Mouse (Mus musculus): ENCODE data around the gene Cdh9. TPM values are rescaled to one million over a fixed set of nuclear protein-coding genes. Genes with fewer than 3 reads are reported as not detected.

Cdh9 gene
- total RNA-seq (2021), result not detected
- long read RNA-seq, experiment 1, result 0 reads
- long read RNA-seq, experiment 2, result 0 reads

- no peak for DNase-seq
Measured at GRCm38 (mm10) chr15:16728470-16729011, at the start of gene Cdh9. Gene Cdh9, plus strand, starts transcription at chr15:16728756.

GRCm38 (mm10) chr15:16679096-16679495, 49.5 kb upstream of the Cdh9 start:
- DNase-seq, result no peak

- DNase-seq, result no peak
Measured at GRCm38 (mm10) chr15:16699821-16700220, 28.7 kb upstream of the Cdh9 start.

GRCm38 (mm10) chr15:16702340-16702739, 26.2 kb upstream of the Cdh9 start:
- no peak for DNase-seq

GRCm38 (mm10) chr15:16739088-16739487, 10.5 kb downstream of the Cdh9 start:
- no peak for DNase-seq

DNA sequence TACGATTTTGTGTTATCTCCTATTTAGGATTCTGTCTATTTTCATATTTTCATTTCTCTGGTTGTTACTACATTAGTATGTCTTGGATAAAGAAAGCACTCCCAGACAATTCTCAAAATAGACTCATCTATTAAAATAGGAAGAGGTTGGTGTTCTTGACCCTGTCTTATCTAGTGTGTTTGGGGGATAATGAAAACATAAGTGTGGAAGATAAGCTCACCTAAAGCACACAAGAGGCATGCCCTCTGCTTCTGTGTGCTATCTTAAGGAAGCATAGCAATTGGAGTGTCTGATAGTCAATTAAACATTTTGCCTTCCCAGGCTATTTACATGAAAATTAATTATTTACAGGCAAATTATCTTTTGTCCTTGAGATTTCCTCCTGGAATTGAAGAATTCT, 18.1 kb downstream of the Cdh9 start:
- no peak for DNase-seq

DNA sequence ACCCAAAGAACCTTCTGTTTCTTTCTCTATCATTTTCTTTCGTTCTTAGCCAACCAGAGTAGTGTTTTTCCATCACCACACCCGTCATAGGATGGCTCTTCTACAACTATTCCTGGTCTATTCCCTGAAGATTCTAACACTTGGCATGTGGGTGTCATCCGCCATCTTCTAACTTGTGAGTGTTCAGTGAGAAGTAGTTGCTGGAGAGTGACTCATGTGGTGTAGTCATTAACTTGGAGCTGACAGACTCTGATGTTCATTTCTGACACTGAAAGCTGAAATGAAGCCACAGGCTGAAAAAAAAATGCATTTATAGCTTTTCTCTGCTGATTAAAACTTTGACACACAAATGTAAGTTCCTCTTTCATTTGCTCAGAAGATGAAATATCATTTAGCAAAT, 34.7 kb downstream of the Cdh9 start:
- DNase-seq, result no peak

GRCm38 (mm10) chr15:16784575-16784974, 56.0 kb downstream of the Cdh9 start:
- DNase-seq, result no peak

GRCm38 (mm10) chr15:16792857-16793256, 64.3 kb downstream of the Cdh9 start:
- no peak for DNase-seq

- no peak for DNase-seq
Measured at GRCm38 (mm10) chr15:16801302-16801701, 72.7 kb downstream of the Cdh9 start.

DNA sequence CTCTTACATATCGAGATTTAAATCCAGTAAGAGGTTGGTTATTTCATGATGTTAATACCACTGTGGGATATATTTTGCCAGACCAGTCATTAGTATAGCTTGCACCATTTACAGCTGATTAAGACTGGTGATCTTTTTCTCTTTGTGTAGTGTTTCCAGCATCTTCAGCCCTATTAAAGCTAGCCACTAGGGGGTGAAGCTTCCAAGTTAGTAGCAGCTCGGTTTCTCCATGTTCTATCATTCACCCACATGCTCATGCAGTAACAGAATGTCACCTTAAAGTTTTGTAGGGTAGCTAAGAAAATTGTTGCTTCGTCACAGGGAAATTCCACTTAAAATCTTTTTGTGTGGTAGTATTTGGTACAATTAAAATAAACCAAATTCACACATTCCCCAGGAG, 82.2 kb downstream of the Cdh9 start:
- DNase-seq, result no peak

DNA sequence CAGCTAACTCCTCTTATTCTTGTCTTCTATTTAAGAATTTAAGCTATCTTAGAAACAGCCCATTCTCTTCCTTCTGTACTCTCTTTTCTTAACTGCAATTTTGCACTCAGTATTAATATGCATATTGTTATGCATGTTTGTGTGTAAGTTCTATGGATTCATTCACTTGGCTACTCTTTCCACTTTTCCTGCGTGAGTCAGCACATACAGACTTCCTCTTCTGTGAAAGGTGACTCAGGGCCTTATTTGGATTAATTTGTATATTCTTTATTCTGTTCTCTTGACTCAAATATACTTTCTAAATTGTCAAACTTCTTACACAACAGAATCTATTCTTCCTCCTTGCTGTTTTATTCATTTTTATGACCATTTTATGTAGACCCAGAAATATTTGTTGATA, 85.5 kb downstream of the Cdh9 start:
- DNase-seq, result no peak

DNA sequence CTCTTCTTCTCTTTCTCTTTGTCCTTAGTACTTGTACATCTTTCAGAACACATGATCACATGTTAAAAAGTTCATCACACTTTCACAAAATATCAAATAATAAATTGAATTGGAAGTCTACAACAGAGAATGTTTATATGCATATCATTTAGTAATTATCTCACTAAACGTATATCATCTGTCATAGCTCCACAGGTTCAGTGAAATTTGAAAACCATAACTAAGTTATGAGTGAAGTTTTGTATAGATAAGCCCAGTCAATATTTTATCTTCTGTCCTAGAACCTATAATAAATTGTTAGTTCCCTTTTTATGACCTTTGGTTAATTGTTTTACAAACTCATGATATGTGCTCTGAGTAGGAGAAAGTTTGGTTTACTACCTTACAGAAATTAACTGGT, 106.2 kb downstream of the Cdh9 start:
- no peak for DNase-seq

DNA sequence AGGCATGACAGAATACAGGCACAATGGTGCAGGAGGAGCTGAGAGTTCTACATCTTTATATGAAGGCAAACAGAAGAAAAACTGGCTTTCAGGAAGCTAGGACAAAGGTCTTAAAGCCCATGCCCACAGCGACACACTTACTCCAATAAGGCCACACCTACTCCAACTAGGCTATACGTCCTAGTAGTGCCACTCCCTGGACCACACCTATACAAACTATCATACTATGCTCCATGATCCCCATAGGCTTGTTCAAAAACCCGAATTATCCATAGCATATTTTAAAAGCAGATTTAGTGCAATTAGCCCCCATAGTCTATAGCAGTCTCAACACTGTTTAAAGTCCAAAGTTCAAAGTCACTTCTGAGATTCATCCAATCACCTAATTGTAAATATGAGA, 154.0 kb downstream of the Cdh9 start:
- no peak for DNase-seq

GRCm38 (mm10) chr15:16896674-16897073, 168.1 kb downstream of the Cdh9 start:
- no peak for DNase-seq

All from gastrocnemius, postnatal 25 days (tissue).